Mouse (Mus musculus) urinary bladder, postnatal 4 days (tissue): ENCODE data around the gene Slc25a33.

Experiments used
- DNase-seq, 2 experiments: peaks; one replicate each; pipeline ENCODE4 v3.0.0; 2021 to 2022; ENCODE audit warnings: low spot score in 2 of 2

The Slc25a33 gene

GRCm38 (mm10) chr4:149728810-149729209, 45.3 kb downstream of the Slc25a33 start:
- DNase-seq, result no peak

DNA sequence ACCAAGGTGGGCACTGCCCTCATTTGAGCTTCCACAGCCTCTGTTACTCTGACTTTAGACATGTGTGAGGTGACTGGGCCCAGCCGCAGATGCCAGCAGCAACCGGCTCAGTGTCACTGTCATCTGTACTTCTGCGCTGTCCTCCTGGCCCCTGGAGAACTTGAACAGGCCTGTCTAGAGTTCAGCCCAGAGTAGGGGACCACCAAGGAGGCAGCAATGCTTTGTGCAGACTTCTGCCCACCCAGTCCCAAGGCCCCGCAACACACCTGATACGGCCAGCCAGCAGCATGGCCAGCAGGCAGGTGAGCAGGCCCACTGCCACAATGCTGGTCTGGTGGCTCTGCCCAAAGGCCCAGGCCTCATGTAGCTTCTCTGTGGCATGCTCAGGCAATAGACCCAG, 46.4 kb downstream of the Slc25a33 start:
- DNase-seq, result no peak

DNA sequence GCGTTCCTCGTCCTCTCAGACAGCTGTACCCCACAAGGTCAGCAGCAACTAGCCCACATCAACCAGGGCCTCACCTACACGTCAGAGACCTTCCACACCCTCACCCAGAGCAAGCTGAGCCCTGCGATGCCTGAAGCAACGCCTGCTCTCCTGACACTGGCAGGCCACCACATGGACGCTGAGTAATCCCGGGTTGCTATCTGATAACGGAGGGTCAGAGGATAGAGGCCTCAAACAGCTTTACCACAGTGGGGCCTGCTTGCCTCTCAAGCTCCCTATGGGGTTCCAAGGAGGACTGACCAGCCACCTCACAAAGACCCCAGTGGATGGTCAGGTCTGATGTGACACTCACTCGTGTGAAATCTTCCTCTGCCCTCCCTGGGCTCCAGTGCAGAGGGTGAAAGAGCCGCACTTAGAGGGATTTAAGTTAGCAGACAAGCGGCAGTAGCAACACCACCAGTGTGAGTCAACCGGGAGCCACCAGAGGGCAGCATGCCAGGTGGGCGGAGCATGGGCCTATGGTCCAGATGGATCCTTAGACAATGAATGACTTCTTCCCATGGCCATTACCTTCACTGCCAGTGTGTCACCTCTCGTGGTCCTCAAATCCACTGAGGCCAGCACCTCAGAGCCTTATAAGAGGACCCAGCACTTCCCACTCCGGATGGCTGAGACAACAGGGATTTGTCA, 48.3 kb downstream of the Slc25a33 start:
- DNase-seq, result peak; percentile 62 to 88

GRCm38 (mm10) chr4:149724916-149725470, 49.1 kb downstream of the Slc25a33 start:
- DNase-seq, result no peak

DNA sequence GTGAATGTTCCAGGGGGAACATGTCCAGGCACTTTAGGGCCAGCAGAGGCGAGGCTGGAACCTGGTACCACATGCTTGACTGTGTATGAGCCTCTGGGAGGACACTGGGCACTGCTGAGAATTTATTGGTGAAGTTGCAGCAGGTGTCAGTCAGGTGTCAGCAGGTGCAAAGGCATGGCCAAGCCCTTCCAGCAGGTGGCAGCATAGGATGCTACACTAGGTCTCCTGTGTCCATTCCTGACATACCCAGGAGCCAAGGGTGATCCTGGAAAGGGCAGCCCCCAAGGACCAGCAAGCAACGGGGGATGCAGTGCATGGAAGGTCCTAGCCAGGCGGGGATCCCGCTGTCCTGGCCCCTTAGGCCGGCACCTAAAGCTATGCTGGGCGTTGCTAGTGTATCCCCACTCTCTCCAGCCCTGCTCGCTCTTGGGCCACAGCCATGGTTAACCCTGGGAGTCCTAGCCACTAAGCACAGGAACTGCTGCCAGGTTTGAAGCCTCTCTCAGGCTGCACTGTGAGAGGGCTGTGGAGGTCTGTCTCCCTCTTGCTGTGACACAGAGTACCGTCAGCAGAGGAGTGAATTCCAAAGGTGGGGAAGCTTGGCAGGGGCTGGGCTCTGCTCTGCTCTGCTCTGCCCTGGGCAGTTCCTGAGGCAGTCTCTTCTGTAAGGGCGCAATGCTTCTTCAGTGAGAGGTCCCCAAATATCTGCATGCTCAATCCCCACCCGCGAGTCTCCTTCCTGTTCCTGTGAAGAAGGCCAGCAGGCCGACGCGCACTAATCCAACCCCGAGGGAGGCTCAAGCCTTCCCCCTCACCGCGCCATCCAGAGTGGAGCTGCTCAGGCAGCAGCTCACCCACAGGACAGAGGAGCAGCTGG, 50.0 kb downstream of the Slc25a33 start:
- DNase-seq, result no peak

DNA sequence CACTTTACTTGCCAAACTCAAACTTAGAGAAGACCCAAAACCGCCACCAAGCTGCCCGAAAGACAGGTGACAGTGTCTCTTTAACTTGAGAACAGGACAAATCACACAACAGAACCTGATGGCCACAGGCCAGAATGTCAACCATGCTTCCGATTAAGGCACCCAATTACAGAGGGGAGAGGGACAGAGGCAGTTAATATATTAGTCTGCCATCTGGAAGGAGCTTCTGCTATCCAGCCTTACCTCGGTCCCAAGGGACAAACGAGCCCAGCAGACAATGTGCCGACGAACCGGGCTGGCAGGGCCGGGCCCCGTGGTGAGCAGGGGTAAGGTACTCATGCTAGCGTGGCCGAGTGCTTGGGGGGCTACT, 51.1 kb downstream of the Slc25a33 start:
- DNase-seq, result no peak

DNA sequence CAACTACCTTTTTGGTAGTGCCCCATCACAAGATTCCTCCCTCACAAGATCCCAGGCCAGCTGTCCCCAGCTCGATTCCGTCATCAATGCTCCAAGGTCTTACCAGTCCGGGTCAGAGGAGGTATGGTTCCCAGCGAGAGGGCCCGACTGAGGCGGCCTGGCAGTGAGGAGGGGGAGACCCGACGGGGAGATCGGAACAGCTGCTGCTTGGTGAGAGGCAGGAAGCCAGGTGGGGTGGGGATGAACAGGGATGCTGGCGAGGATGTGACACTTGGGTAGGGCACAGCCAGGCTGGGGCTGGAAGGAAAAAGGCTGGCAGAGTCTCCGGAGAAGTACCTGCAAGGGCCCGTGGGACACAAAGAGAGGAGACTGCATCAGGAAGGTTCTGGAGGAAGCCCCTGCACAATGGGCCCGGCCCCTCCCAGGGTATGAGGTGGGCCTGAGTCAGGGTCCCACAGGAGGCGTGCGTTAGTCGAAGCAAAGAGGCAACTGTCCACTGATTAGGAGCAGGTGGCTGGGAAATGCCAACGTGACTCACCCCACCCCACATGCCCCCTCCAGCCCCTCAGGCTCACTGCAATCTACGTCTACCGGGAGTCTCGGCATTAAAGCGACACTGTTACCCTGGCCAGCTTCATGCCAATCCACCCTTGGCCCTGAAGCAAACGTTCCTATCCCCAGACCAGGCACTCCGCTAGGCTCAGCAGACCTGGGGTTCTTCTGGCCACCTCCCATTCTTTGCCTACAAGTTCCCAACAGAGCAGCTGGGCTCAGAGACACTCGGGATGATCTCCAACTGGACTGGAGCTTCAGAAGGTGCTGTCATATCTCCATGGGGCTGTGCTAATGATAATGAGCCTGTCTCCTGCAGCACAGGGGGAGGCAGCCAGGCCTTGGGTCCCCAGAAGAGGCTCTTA, 51.7 kb downstream of the Slc25a33 start:
- DNase-seq, result no peak

DNA sequence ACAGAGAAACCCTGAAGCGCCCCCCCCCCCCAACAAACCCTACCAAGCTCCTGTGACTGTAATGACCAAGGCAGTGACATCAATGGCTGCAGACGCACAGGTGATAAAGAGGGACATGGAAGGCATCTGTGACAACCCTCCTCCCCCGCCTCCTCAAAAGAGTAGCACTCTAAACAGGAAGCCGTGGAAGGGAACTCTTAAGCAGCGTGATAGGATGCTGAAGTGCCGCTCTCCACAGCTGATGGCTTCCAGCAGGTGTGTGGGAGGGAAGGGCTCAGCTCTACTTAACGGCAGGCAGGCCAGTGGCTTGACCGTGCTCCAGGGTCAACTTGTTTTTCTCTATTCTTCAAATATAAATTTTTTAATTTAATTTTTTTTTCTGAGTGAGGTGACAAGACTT, 52.9 kb downstream of the Slc25a33 start:
- no peak for DNase-seq

DNA sequence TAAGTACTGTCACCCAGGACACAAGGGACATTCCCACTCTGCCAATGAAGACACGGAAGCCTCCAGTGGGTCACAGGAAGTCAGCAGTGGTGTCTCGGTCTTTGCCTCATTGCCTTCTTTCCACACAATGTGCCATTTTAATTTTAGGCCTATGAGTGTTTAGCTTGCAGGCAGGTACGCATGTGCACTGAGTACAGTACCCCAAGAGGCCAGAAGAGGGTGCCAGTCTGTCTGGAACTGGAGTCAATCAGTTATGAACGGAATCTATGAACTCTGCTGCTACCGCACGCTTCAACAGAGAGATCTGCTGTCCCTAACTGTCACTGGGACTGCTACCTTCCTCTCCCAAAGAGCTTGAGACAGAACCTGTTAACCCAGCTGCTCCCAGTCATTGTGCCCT, 54.4 kb downstream of the Slc25a33 start:
- DNase-seq, result no peak

GRCm38 (mm10) chr4:149714542-149714941, 59.5 kb downstream of the Slc25a33 start:
- DNase-seq, result no peak

DNA sequence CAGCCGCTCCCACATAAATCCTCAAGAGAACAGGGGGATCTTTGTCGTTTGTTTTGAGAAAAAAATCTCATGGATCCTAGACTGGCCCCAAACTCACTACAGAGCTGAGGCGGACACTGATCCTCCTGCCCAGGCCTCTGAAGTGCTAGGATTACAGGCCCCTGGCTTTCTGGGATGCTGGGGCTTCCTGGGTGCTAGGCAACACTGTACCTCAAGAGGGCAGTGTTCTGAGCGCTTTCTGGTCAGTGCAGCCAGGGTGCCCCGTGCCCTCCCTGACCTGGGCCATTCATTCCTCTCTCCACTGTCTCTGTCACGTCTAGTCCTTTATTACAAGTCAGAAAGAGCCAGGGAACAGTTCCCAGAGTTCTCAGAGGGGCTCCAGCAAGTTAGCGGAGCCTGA, 62.1 kb downstream of the Slc25a33 start:
- DNase-seq, result no peak

DNA sequence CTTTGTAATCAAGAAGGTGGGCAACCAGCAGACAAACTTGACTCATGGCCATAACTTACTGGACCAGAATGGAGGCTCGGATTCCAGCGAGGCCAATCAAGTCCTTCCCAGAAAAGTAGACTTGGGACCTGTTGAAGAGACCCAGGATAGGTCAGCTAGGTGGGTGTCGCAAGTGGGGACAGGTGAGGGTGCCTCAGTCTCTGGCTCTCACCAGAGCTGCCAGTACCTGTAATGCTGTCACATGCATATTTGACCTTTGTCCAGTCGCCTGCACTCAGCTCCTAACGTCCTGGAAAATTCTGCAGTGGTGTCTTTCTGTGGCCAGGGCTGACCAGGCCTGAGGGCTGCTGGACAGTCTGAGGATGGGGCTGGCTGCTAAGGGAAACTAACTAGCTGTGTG, 62.6 kb downstream of the Slc25a33 start:
- no peak for DNase-seq

- no peak for DNase-seq
Measured at GRCm38 (mm10) chr4:149710510-149710909, 63.6 kb downstream of the Slc25a33 start.

GRCm38 (mm10) chr4:149705941-149706340, 68.1 kb downstream of the Slc25a33 start:
- no peak for DNase-seq

GRCm38 (mm10) chr4:149705298-149705697, 68.8 kb downstream of the Slc25a33 start:
- no peak for DNase-seq

GRCm38 (mm10) chr4:149702210-149702979, 71.7 kb downstream of the Slc25a33 start, which contains the start of gene Pik3cd:
TSS of gene Pik3cd (minus strand) at chr4:149702571.
- no peak for DNase-seq

DNA sequence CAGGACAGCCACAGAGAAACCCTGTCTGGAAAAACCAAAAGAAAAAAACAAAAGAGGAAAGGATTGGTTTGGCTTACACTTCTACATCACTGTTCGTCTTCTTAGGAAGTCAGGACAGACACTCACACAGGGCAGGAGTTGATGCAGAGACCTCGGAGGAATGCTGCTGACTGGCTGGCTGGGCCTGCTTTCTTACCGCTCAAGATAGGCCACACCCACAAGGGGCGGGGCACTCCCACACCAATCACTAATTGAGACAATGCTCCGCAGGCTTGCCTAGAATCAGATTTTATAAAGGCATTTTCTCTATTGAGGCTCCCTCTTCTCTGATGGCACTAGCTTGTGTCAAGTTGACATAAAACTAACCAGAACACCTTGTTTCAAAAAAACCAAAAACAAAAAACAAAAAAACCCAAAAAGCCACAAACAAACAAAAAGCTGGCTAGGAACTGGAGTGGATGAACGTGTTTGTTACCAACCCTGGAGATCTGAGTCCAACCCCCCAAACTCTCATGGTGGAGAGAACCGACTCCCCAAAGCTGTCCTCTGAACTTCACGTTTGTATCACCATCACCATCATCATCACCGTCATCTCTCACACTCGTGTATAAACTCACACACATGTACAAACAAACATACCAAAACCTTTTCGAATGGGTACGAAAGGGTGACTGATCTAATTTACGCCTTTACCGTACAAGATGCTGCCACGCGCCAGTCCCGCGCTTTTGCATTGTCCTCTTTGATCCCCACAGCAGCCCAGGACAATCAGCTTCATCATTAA, 72.5 kb downstream of the Slc25a33 start:
- no peak for DNase-seq

DNA sequence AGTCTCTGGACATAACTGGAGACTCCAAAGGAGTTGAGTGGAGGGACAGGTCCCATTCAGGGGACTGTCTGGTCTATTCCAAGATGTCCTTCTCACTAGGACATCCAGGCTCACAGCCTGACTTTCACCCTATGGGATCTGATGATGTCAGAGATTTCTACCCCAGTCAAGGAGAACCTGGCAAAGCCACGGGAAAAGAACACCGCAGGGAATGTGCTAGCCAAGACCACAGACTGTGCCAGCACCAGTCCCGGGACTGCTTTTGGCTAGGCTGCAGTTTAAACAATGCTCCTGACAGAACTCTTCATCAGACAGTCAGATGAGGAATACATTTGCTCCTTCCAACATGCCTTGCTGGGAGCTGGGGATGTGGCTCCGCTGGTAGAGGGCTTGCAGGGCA, 74.1 kb downstream of the Slc25a33 start:
- DNase-seq, result no peak

- DNase-seq, result no peak
Measured at GRCm38 (mm10) chr4:149698197-149698821, 75.8 kb downstream of the Slc25a33 start.
